Mouse (Mus musculus) adrenal gland, adult 2 months (tissue): ENCODE results near the gene H2al1n. TPM values are rescaled to one million over a fixed set of nuclear protein-coding genes. Genes with fewer than 3 reads are reported as not detected.
"Not testable (repeated sequence)": the region's sequence is repeated elsewhere in the genome, so short reads cannot be mapped to it uniquely, and the experiment has no call there.

Experiments used
- DNase-seq: peaks from one replicate; pipeline ENCODE4 v3.0.0; 2021
- long read RNA-seq: library from polyadenylated mRNA; stranded (forward); transcript quantifications from one replicate; pipeline ENCODE4 v2.0.0, GENCODE M21; 2021
- polyA plus RNA-seq: library from polyadenylated mRNA; depleted of rRNA; stranded (reverse); fragments of >200 nt; gene quantifications from 2 replicates; pipeline ENCODE4 v1.2.3, GENCODE M21; 2012; rRNA removed
- total RNA-seq, 2 experiments: library from RNA; stranded (reverse); gene quantifications; 2 replicates each; pipeline ENCODE4 v1.2.3; 2021

H2al1n gene
- not detected for total RNA-seq
- polyA plus RNA-seq, result not detected in 2 replicates
- long read RNA-seq, result 0 reads

DNA sequence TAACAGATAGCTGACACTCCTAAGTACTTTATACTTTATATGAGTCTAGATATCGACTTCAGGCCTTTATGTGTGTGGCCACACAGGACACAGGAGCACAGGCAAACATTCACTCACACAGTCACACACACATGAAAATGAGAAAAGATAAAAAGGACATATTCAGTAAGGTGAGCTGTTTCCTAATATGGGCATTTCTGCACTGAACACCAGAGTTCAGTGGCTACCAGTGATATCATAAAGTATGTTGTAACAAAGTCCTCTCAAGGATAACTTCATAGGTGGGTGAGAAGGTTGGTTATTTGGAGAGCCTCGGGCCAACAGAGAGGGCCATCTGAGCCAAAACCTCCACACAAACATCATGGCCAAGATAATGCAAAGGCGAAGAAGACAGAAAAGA is at the start of gene H2al1n:
Gene H2al1n, plus strand, starts transcription at position 301 of the 400 bp plus-strand sequence.
- DNase-seq, result not testable (repeated sequence)

DNA sequence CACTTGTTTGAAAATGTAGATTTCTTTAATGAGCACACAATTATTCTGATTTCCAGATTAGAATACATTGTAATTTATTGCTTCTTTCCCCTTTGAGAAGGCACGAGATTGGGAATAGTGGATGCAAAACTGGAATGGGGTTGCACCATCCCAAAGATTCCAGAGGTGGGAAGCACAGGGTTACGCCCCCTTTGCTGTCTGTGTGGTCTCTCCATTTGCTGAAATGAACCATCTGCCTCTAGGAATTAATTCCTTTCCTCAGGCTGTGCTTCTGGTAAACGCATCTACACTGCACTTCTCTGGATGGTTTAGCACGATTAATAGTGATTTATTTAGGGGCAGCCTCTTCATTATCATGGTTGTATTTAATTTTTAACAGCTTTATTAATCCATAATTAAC is 11.7 kb upstream of the H2al1n start:
- no peak for DNase-seq

DNA sequence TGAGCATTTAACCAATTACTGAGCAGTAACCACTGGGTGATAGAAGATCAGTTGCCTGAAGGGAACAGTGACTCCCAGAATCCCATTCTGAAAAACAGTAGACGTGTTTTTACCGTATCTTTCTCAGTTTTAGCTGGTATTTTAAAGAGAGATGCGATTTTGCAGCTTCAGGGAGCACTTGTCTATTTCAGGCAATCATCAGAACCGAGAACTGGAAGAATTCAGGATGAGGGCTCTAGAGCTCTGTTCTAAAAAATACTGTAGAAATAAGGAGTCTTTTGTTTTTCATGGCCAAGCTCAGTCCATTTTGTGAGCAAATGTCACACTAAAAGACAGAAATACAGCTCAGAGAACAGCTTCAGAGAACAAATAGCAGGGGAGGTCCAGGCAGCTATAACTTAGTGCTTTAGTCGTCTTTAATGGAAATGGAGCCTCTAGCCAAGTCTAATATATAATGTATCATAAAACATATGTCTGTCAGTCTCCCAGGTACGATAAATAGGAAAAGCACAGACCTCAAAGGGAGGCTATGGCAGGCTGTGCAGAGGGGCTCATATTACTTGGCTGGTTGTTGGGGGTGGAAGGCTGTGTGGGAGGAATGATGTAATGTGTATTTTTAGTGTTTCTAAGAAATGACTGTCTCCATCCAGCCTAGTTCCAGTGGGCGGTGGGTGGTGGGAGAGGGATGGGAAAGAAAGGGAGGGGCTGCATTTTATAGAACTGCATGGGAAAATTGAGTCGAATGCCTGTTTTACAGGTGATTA is 4.7 kb upstream of the H2al1n start:
- no peak for DNase-seq

DNA sequence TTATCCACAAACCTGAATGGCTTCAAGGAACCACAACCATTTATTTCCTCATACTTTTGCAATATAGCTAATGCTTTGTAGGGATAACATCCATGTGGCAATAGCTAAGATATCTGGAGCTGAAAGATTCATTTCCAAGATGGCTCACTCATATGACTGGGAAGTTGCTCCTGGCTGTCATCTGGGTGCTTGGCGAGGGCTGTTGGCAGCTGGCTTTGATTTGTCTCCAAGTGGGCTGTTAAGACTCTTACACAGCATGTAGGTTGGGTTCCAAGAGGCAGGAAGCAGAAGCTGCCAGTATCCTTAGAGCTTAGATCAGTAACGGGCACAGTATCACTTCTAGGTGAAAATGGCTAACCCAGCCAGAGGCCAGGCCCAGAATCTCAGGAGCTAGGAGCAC is 18.3 kb downstream of the H2al1n start:
- DNase-seq, result no peak

DNA sequence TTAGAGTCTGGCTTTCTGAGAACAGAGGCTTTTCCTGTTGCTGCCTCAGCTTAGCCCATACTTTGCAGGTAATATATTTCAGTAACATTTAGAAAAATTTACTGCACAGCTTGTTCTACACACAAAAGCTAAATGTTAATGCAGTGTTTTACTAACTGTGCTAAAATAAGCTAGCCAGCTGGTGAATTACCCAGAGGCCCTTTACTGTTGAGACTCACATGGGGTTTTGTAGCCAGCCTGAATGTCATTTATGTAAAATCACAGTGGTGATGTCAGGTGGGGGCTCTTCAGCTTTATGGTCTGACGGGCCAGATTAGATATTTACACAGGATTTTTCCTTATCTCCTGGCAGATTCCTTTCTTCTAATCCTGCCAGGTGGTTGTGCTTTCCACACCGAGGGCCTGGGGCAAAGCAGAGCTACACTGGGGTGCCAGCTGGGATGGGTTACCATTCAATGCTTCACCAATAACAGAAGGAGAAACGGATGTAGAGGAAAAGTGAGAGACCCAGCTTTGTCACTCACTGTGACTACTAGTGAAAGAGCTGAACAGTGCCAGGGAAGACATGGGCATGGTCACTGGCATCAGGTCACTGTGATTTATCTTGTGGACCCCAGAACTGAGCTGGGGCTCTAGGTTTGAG is 48.8 kb downstream of the H2al1n start:
- no peak for DNase-seq
